8 mouse cellular contexts compared by ENCODE assay signal in genomic region chr10:43578754-43579380, GRCm38 (mm10). TPM values are rescaled to one million over a fixed set of nuclear protein-coding genes. Genes with fewer than 3 reads are reported as not detected.
DNase-seq lines count a peak whose midpoint lies in the region; ATAC-seq and TF ChIP-seq lines count a peak whose summit lies in the region.

No protein-coding gene starts in this region.

- CTCF ChIA-PET in Patski (lab: Charles Lee), result interaction anchor here (1.1 kb wide), 1 partner anchor 46 kb away, joined by 4 read pairs; no protein-coding TSS in a partner anchor

- in situ Hi-C loops in Patski (cut with MboI; ENCODE audit: low pct_unique_long_range_greater_than_20kb), result loop anchor here (10.0 kb wide), 1 partner anchor 586 kb away; no protein-coding TSS in a partner anchor

- POLR2A ChIA-PET in Patski (lab: Charles Lee), result interaction anchor here (0.6 to 3.0 kb wide), 7 partner anchors 27 to 321 kb away, joined by 3 to 12 read pairs (median 4); no protein-coding TSS in a partner anchor

- peaks cover 33% of the 10 kb centered on the region for H3K79me2 ChIP-seq in C2C12 (ENCODE audit: control insufficient read depth, insufficient read depth)

- no peaks in the 10 kb centered on the region for H3K4me1 ChIP-seq in embryonic facial prominence, embryonic 14.5 days (ENCODE audit: control insufficient read depth, insufficient read depth, low read length)
- H3K4me1 ChIP-seq in heart, embryonic 16.5 days (ENCODE audit: control insufficient read depth, insufficient read depth, low read length), result peaks cover 16% of the 10 kb centered on the region
- H3K4me1 ChIP-seq in small intestine, adult 2 months (ENCODE audit: control insufficient read depth, insufficient read depth, insufficient read length, low read length), result peaks cover 4% of the 10 kb centered on the region

- H3K36me3 ChIP-seq in C2C12 (ENCODE audit: control insufficient read depth, insufficient read depth), result peaks cover 14% of the 10 kb centered on the region
- peaks cover 15% of the 10 kb centered on the region; the same call in 1 of the 2 replicates for H3K36me3 ChIP-seq in embryonic facial prominence, embryonic 14.5 days (ENCODE audit: control insufficient read depth, insufficient read depth, low read length)
- H3K36me3 ChIP-seq in heart, embryonic 16.5 days (ENCODE audit: control insufficient read depth, insufficient read depth), result no peaks in the 10 kb centered on the region
- H3K36me3 ChIP-seq in small intestine, adult 2 months (ENCODE audit: control insufficient read depth, insufficient read depth, low read length), result no peaks in the 10 kb centered on the region

- H3ac ChIP-seq in C2C12 (ENCODE audit: control insufficient read depth, insufficient read length, low read depth), result peak overlapping the region; percentile 84

- DNase-seq in Patski (ENCODE audit: low read depth, low spot score), result no peak
- DNase-seq in embryonic facial prominence, embryonic 14.5 days (ENCODE audit: low spot score), result peak; percentile 90
- peak; percentile 88 to 92 for DNase-seq in kidney, postnatal 25 days
- DNase-seq in layer of hippocampus, adult 9-11 months, result no peak

- TF ChIP-seq POLR2A in small intestine, adult 2 months (IDR thresholded peaks at IDR 0.05; ENCODE audit: low read depth, low read length), result peak; percentile 57; the same call in 1 of the 2 replicates

- WGBS in embryonic facial prominence, embryonic 14.5 days, result 0% methylated on average over 17 of the region's 65 CpGs
- WGBS in heart, embryonic 16.5 days, result 0% methylated on average over 55 of the region's 65 CpGs
- 1% methylated on average over 64 of the region's 65 CpGs for WGBS in small intestine, adult 2 months

- ATAC-seq in Patski, result peak; percentile 66
- ATAC-seq in embryonic facial prominence, embryonic 14.5 days (ENCODE audit: low read depth), result peak; percentile 86
- peak; percentile 80 for ATAC-seq in heart, embryonic 16.5 days (replicated peaks; ENCODE audit: extremely low read depth, insufficient read depth, low FRiP score)
- ATAC-seq in megakaryocyte progenitor cell, adult 5-6 weeks (replicated peaks; ENCODE audit: poor library complexity), result peak; percentile 45

- H3K27me3 ChIP-seq in C2C12 (ENCODE audit: control insufficient read depth, insufficient read depth, insufficient read length) (no peaks in the 10 kb centered on the region), Patski (no peaks in the 10 kb centered on the region)
- no peaks in the 10 kb centered on the region for H3K27me3 ChIP-seq in embryonic facial prominence, embryonic 14.5 days (replicated peaks; ENCODE audit: control insufficient read depth, insufficient read depth, low read length)
- H3K27me3 ChIP-seq in heart, embryonic 16.5 days (ENCODE audit: control insufficient read depth, insufficient read depth, low read length), result peaks cover 3% of the 10 kb centered on the region; the same call in 1 of the 2 replicates
- no peaks in the 10 kb centered on the region for H3K27me3 ChIP-seq in small intestine, adult 2 months (ENCODE audit: control insufficient read depth, insufficient read depth, low read length)

- H3K4me3 ChIP-seq in C2C12 (ENCODE audit: insufficient read depth, poor library complexity, severe bottlenecking), result peak overlapping the region; percentile 45
- peak overlapping the region; percentile 58 for H3K4me3 ChIP-seq in embryonic facial prominence, embryonic 14.5 days (ENCODE audit: low read depth, low read length)
- H3K4me3 ChIP-seq in heart, embryonic 16.5 days (ENCODE audit: low read length), result peak overlapping the region; percentile 71
- H3K4me3 ChIP-seq in small intestine, adult 2 months (ENCODE audit: low read depth, low read length), result peak overlapping the region; percentile 89

- peak overlapping the region; percentile 96 for H3K27ac ChIP-seq in embryonic facial prominence, embryonic 14.5 days (replicated peaks; ENCODE audit: low read depth, low read length)
- H3K27ac ChIP-seq in heart, embryonic 16.5 days (ENCODE audit: low read length), result peak overlapping the region; percentile 88
- peak overlapping the region; percentile 79 for H3K27ac ChIP-seq in small intestine, adult 2 months (ENCODE audit: insufficient read depth, low read depth, low read length)

- peak overlapping the region; percentile 94 for H3K4me2 ChIP-seq in embryonic facial prominence, embryonic 14.5 days (ENCODE audit: low read depth, low read length)
- H3K4me2 ChIP-seq in heart, embryonic 16.5 days (ENCODE audit: low read depth, low read length), result peak overlapping the region; percentile 97

- TF ChIP-seq CTCF in C2C12 (IDR thresholded peaks at IDR 0.05; ENCODE audit: control insufficient read depth, insufficient read depth, insufficient read length) (no peak), Patski (IDR thresholded peaks at IDR 0.05) (no peak)
- TF ChIP-seq CTCF in small intestine, adult 2 months (IDR thresholded peaks at IDR 0.05; ENCODE audit: extremely low read depth, insufficient read length, insufficient replicate concordance, low read depth, low read length), result no peak

- H3K9ac ChIP-seq in embryonic facial prominence, embryonic 14.5 days (ENCODE audit: low read depth, low read length), result peak overlapping the region; percentile 79
- H3K9ac ChIP-seq in heart, embryonic 16.5 days (ENCODE audit: low read length), result peak overlapping the region; percentile 78

- no peaks in the 10 kb centered on the region for H3K9me3 ChIP-seq in embryonic facial prominence, embryonic 14.5 days (ENCODE audit: control insufficient read depth, low read length)
- no peaks in the 10 kb centered on the region for H3K9me3 ChIP-seq in heart, embryonic 16.5 days (replicated peaks; ENCODE audit: control insufficient read depth, low read length)

- peaks cover 12% of the 10 kb centered on the region for H3K79me3 ChIP-seq in C2C12 (ENCODE audit: low read depth)

TF ChIP-seq in C2C12, 6 proteins besides CTCF, POLR2A, EP300 and RAD21:
- TF ChIP-seq FOSL1 (IDR thresholded peaks at IDR 0.05; ENCODE audit: insufficient read depth, low read length, poor library complexity, severe bottlenecking) (no peak), MAX (IDR thresholded peaks at IDR 0.05) (no peak), CEBPB (IDR thresholded peaks at IDR 0.05; ENCODE audit: low read depth) (no peak)

RNA-seq across cellular contexts. Expression of gene Cd24a, which starts 0.8 kb away (rescaled TPM):
- polyA plus RNA-seq in C2C12 (2012; fragmentation: generic; extraction: Trizol) (83.6 TPM), Patski (2021) (722 TPM)
- 194 and 214 TPM in 2 replicates for polyA plus RNA-seq in embryonic facial prominence, embryonic 14.5 days (2014; fragmentation: Nextera tagmentation; extraction: Ambion mirVana)
- 73.2 and 84.3 TPM in 2 replicates for polyA plus RNA-seq in heart, embryonic 16.5 days (2015; fragmentation: Nextera tagmentation; extraction: Ambion mirVana)
- 540 and 612 TPM in 2 replicates for total RNA-seq in megakaryocyte progenitor cell, adult 5-6 weeks (2015)
- 427 and 442 TPM in 2 replicates for total RNA-seq in megakaryocyte progenitor cell, adult 5-6 weeks (2017)
- 94.9 and 147 TPM in 2 replicates for polyA plus RNA-seq in small intestine, adult 2 months (2012; rRNA removed)

RNA-seq across cellular contexts. Expression of gene 1700021F05Rik, which starts 38.1 kb away (rescaled TPM):
- polyA plus RNA-seq in C2C12 (2012; fragmentation: generic; extraction: Trizol), result 28.2 TPM
- polyA plus RNA-seq in Patski (2021), result 70.0 TPM
- 56.1 and 57.1 TPM in 2 replicates for polyA plus RNA-seq in embryonic facial prominence, embryonic 14.5 days (2014; fragmentation: Nextera tagmentation; extraction: Ambion mirVana)
- polyA plus RNA-seq in heart, embryonic 16.5 days (2015; fragmentation: Nextera tagmentation; extraction: Ambion mirVana), result 94.6 and 107 TPM in 2 replicates
- 27.1 and 27.4 TPM in 2 replicates for total RNA-seq in megakaryocyte progenitor cell, adult 5-6 weeks (2015)
- total RNA-seq in megakaryocyte progenitor cell, adult 5-6 weeks (2017), result 69.9 and 111 TPM in 2 replicates
- polyA plus RNA-seq in small intestine, adult 2 months (2012; rRNA removed), result 5.1 and 5.3 TPM in 2 replicates

RNA-seq across cellular contexts. Expression of gene Gm9803, which starts 55.0 kb away (rescaled TPM):
- 6.4 TPM for polyA plus RNA-seq in C2C12 (2012; fragmentation: generic; extraction: Trizol)
- 27.3 TPM for polyA plus RNA-seq in Patski (2021)
- 13.2 and 20.4 TPM in 2 replicates for polyA plus RNA-seq in embryonic facial prominence, embryonic 14.5 days (2014; fragmentation: Nextera tagmentation; extraction: Ambion mirVana)
- 20.0 and 42.0 TPM in 2 replicates for polyA plus RNA-seq in heart, embryonic 16.5 days (2015; fragmentation: Nextera tagmentation; extraction: Ambion mirVana)
- total RNA-seq in megakaryocyte progenitor cell, adult 5-6 weeks (2015), result 7.5 and 12.0 TPM in 2 replicates
- 12.2 TPM in 1 of 2 replicates, not detected in the other for total RNA-seq in megakaryocyte progenitor cell, adult 5-6 weeks (2017)
- polyA plus RNA-seq in small intestine, adult 2 months (2012; rRNA removed), result 98.7 and 112 TPM in 2 replicates

Comparison
In these comparisons a context has a peak if more than half of its experiments do, and no peak if none do; other contexts are left out.
1. DNase-seq: peak in embryonic facial prominence, embryonic 14.5 days (single experiment) and kidney, postnatal 25 days (2 of 2); none in Patski (single experiment) and layer of hippocampus, adult 9-11 months (single experiment).
2. Peak in every context shown above with its lines, with median percentiles within 50 percentile points of each other: H3K4me3 ChIP-seq, ATAC-seq and H3K27ac ChIP-seq.